Mouse (Mus musculus) hindbrain, embryonic 10.5 days (tissue): Measurements from ENCODE around the gene Bri3bp. TPM values are rescaled to one million over a fixed set of nuclear protein-coding genes. Genes with fewer than 3 reads are reported as not detected.

ENCODE experiments used
- DNase-seq: peaks from one replicate; pipeline ENCODE4 v3.0.0-alpha.2; 2017; ENCODE audit warnings: low spot score
- H3K27ac ChIP-seq: fragments of 300-500 bp; sonication (generic); 2 replicates; pipeline ENCODE4 v1.5.1; 2016; ENCODE audit warnings: mild to moderate bottlenecking, moderate library complexity
- H3K27me3 ChIP-seq: fragments of 300-500 bp; sonication (generic); 2 replicates; pipeline ENCODE4 v1.6.1; 2016; ENCODE audit warnings: mild to moderate bottlenecking; ENCODE audit not compliant: poor library complexity, insufficient read depth, severe bottlenecking
- H3K36me3 ChIP-seq: fragments of 300-500 bp; sonication (generic); 2 replicates; pipeline ENCODE4 v1.6.1; 2016; ENCODE audit warnings: mild to moderate bottlenecking, moderate library complexity
- H3K4me1 ChIP-seq: fragments of 300-500 bp; sonication (generic); replicated peaks from 2 replicates; pipeline ENCODE4 v1.6.1; 2016; ENCODE audit warnings: mild to moderate bottlenecking
- H3K4me3 ChIP-seq: fragments of 300-500 bp; sonication (generic); 2 replicates; pipeline ENCODE4 v1.5.1; 2016; ENCODE audit warnings: mild to moderate bottlenecking, moderate library complexity
- H3K9me3 ChIP-seq: fragments of 300-500 bp; sonication (generic); 2 replicates; pipeline ENCODE4 v1.6.1; 2016; ENCODE audit warnings: mild to moderate bottlenecking, moderate library complexity
- WGBS: fragments of 180-500 bp; shearing (Covaris S2); methylation state at CpG from one replicate; pipeline ENCODE4 v1.1.7; 2016; 5-methylcytosine and 5-hydroxymethylcytosine counted together
- polyA plus RNA-seq: library from polyadenylated mRNA; unstranded; fragments of >200 nt; fragmentation: Nextera tagmentation; extraction: Ambion mirVana; gene quantifications from 2 replicates; pipeline ENCODE4 v1.2.1, GENCODE M21; 2016

The Bri3bp gene
- polyA plus RNA-seq, 1 experiment from 2014 or later = 46.9 TPM

- no peak overlapping the region for H3K27ac ChIP-seq
- H3K9me3 ChIP-seq = no peaks in the 10 kb centered on the region
- H3K27me3 ChIP-seq = peaks cover 3% of the 10 kb centered on the region; the same call in 1 of the 2 replicates
- no peaks in the 10 kb centered on the region for H3K36me3 ChIP-seq
- no peak overlapping the region for H3K4me3 ChIP-seq
- H3K4me1 ChIP-seq = peaks cover 16% of the 10 kb centered on the region
- 87% methylated on average over 4 of the region's 4 CpGs for WGBS
- no peak for DNase-seq
These were observed 29.3 kb downstream of the Bri3bp start for GRCm38 (mm10) chr5:125470713-125471112.

GRCm38 (mm10) chr5:125472796-125473475, 31.6 kb downstream of the Bri3bp start:
- no peak for DNase-seq

GRCm38 (mm10) chr5:125475030-125475429, 33.7 kb downstream of the Bri3bp start:
- Histone ChIP-seq H3K27me3 (peaks cover 3% of the 10 kb centered on the region; the same call in 1 of the 2 replicates), H3K36me3 (peaks cover 17% of the 10 kb centered on the region), H3K9me3 (no peaks in the 10 kb centered on the region), H3K27ac (peak overlapping the region; percentile 89), H3K4me1 (peaks cover 47% of the 10 kb centered on the region), H3K4me3 (peak overlapping the region; percentile 78)
- 59% methylated on average over 12 of the region's 12 CpGs for WGBS
- DNase-seq = no peak

More at GRCm38 (mm10) chr5:125472796-125473475, 31.6 kb downstream of the Bri3bp start:
- H3K4me1 ChIP-seq = peaks cover 29% of the 10 kb centered on the region
- no peak overlapping the region for H3K27ac ChIP-seq
- 76% methylated on average over 9 of the region's 9 CpGs for WGBS
- no peaks in the 10 kb centered on the region for H3K9me3 ChIP-seq
- 0 out of 2 replicates have a peak, but pooled peaks cover under 1% of the 10 kb centered on the region for H3K36me3 ChIP-seq
- H3K27me3 ChIP-seq = peaks cover 3% of the 10 kb centered on the region; the same call in 1 of the 2 replicates
- H3K4me3 ChIP-seq = no peak overlapping the region

- Histone ChIP-seq H3K36me3 (peaks cover 23% of the 10 kb centered on the region), H3K4me3 (peak within 1 kb of the TSS; percentile 78), H3K27me3 (peaks cover 3% of the 10 kb centered on the region; the same call in 1 of the 2 replicates), H3K9me3 (no peaks in the 10 kb centered on the region), H3K4me1 (peaks cover 52% of the 10 kb centered on the region), H3K27ac (peak within 1 kb of the TSS; percentile 89)
- under 1% methylated on average over 60 of the region's 60 CpGs for WGBS
- DNase-seq = peak; percentile 97
These were observed 34.4 kb downstream of the Bri3bp start, which contains the start of gene Aacs for GRCm38 (mm10) chr5:125475601-125476285. Gene Aacs (plus strand): TSS chr5:125475814.

GRCm38 (mm10) chr5:125476286-125476625, 34.9 kb downstream of the Bri3bp start:
- DNase-seq = peak; percentile 25
- peaks cover 3% of the 10 kb centered on the region; the same call in 1 of the 2 replicates for H3K27me3 ChIP-seq
- H3K4me3 ChIP-seq = peak overlapping the region; percentile 78
- peaks cover 55% of the 10 kb centered on the region for H3K4me1 ChIP-seq
- H3K36me3 ChIP-seq = peaks cover 27% of the 10 kb centered on the region
- WGBS = 14% methylated on average over 5 of the region's 5 CpGs
- H3K27ac ChIP-seq = peak overlapping the region; percentile 89
- H3K9me3 ChIP-seq = no peaks in the 10 kb centered on the region

GRCm38 (mm10) chr5:125476799-125477198, 35.4 kb downstream of the Bri3bp start:
- Histone ChIP-seq H3K36me3 (peaks cover 32% of the 10 kb centered on the region), H3K9me3 (no peaks in the 10 kb centered on the region), H3K4me3 (peak overlapping the region; percentile 78), H3K27me3 (peaks cover 3% of the 10 kb centered on the region; the same call in 1 of the 2 replicates), H3K4me1 (peaks cover 55% of the 10 kb centered on the region), H3K27ac (peak overlapping the region; percentile 89)
- WGBS = 74% methylated on average over 7 of the region's 7 CpGs
- DNase-seq = no peak

- H3K9me3 ChIP-seq = no peaks in the 10 kb centered on the region
- WGBS = 60% methylated on average over 7 of the region's 7 CpGs
- no peak for DNase-seq
- H3K27ac ChIP-seq = 0 out of 2 replicates have a peak overlapping the region, but pooled peaks have one; percentile 89
- H3K4me1 ChIP-seq = peaks cover 55% of the 10 kb centered on the region
- H3K4me3 ChIP-seq = peak overlapping the region; percentile 78
- H3K36me3 ChIP-seq = peaks cover 37% of the 10 kb centered on the region
- H3K27me3 ChIP-seq = peaks cover 3% of the 10 kb centered on the region; the same call in 1 of the 2 replicates
These were observed 36.2 kb downstream of the Bri3bp start for GRCm38 (mm10) chr5:125477533-125477932.

GRCm38 (mm10) chr5:125478037-125478436, 36.7 kb downstream of the Bri3bp start:
- no peak overlapping the region for H3K27ac ChIP-seq
- WGBS = 86% methylated on average over 7 of the region's 7 CpGs
- peak overlapping the region; percentile 78 for H3K4me3 ChIP-seq
- DNase-seq = no peak
- H3K4me1 ChIP-seq = peaks cover 55% of the 10 kb centered on the region
- H3K36me3 ChIP-seq = peaks cover 42% of the 10 kb centered on the region
- H3K27me3 ChIP-seq = peaks cover 3% of the 10 kb centered on the region; the same call in 1 of the 2 replicates
- no peaks in the 10 kb centered on the region for H3K9me3 ChIP-seq

GRCm38 (mm10) chr5:125479376-125479775, 38.0 kb downstream of the Bri3bp start:
- H3K27ac ChIP-seq = no peak overlapping the region
- H3K9me3 ChIP-seq = no peaks in the 10 kb centered on the region
- WGBS = 88% methylated on average over 3 of the region's 3 CpGs
- peaks cover 3% of the 10 kb centered on the region; the same call in 1 of the 2 replicates for H3K27me3 ChIP-seq
- H3K4me1 ChIP-seq = peaks cover 55% of the 10 kb centered on the region
- peaks cover 53% of the 10 kb centered on the region for H3K36me3 ChIP-seq
- H3K4me3 ChIP-seq = no peak overlapping the region
- DNase-seq = no peak

GRCm38 (mm10) chr5:125480434-125481231, 39.3 kb downstream of the Bri3bp start:
- H3K9me3 ChIP-seq = no peaks in the 10 kb centered on the region
- H3K4me1 ChIP-seq = peaks cover 49% of the 10 kb centered on the region
- 0 out of 2 replicates have a peak overlapping the region, but pooled peaks have one; percentile 29 for H3K27ac ChIP-seq
- H3K4me3 ChIP-seq = no peak overlapping the region
- no peaks in the 10 kb centered on the region for H3K27me3 ChIP-seq
- DNase-seq = no peak
- WGBS = 82% methylated on average over 11 of the region's 11 CpGs
- peaks cover 66% of the 10 kb centered on the region for H3K36me3 ChIP-seq

- WGBS = 91% methylated on average over 7 of the region's 7 CpGs
- Histone ChIP-seq H3K27me3 (no peaks in the 10 kb centered on the region), H3K9me3 (no peaks in the 10 kb centered on the region), H3K4me3 (no peak overlapping the region), H3K27ac (no peak overlapping the region), H3K36me3 (peaks cover 80% of the 10 kb centered on the region), H3K4me1 (peaks cover 40% of the 10 kb centered on the region)
- no peak for DNase-seq
These were observed 41.1 kb downstream of the Bri3bp start for GRCm38 (mm10) chr5:125482474-125482873.
